In the genomic region with DNA sequence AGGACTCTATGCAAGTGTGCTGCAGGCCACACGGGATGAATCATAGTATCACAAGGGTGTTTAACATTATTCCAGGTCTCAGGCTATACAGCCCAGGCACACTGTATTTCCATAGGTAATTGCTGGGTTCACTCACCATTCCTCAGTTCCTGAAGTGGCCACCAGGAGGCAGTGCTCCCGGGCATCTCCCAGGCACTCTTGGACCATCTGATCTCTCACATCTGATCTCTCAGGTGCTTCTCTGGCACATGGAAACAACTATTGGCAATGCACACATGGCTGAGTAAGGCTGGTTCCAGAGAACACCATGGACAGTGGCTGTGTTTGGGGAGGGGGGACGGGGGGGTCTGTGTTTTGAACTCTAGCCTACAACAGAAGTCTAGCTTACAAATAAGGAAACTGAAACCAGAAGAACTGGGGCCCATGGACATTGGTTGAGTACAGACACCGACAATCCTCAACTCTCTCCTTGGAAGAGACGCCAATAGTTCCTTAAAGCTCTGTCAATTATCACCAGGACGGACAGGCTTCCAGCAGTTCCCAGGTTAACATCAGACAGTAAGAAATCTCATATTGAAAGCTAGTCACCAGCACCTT, we compare ENCODE assay signal across 9 mouse cellular contexts. TPM values are rescaled to one million over a fixed set of nuclear protein-coding genes. Genes with fewer than 3 reads are reported as not detected.
DNase-seq lines count a peak whose midpoint lies in the region; ATAC-seq and TF ChIP-seq lines count a peak whose summit lies in the region.
"Had no signal": no experiment of that assay in that cellular context is flagged by ENCODE, and none has a peak within 500 bp of the region (broad histone marks: within the 10 kb centered on the region; RNA-seq: fewer than 3 reads in every experiment).

No protein-coding gene starts in this region.

- no peak for ATAC-seq in midbrain, postnatal 0 days (ENCODE audit: low FRiP score)
- no peak for ATAC-seq in midbrain, embryonic 11.5 days (ENCODE audit: low FRiP score)
- ATAC-seq in embryonic facial prominence, embryonic 11.5 days (replicated peaks; ENCODE audit: insufficient number of reproducible peaks, low FRiP score, low TSS enrichment, low read depth): no peak
- ATAC-seq in stomach, postnatal 0 days (ENCODE audit: low FRiP score, low TSS enrichment): no peak

- peak; percentile 18 to 47 for DNase-seq in cerebellum, postnatal 25 days
- no peak for DNase-seq in cerebellum, adult 18-20 months
- DNase-seq in midbrain, postnatal 0 days (ENCODE audit: low spot score): peak; percentile 19
- DNase-seq in midbrain, embryonic 11.5 days (ENCODE audit: low spot score, missing footprints): no peak
- peak; percentile 29 for DNase-seq in embryonic facial prominence, embryonic 11.5 days (ENCODE audit: low spot score)
- DNase-seq in stomach, postnatal 0 days (ENCODE audit: low spot score): peak; percentile 32
- no peak for DNase-seq in embryo, embryonic 10 days (ENCODE audit: low spot score)
- DNase-seq in hindbrain, embryonic 10.5 days (ENCODE audit: low spot score): no peak

- H3K27ac ChIP-seq in midbrain, postnatal 0 days (ENCODE audit: low read depth, low read length): no peak overlapping the region
- H3K27ac ChIP-seq in midbrain, embryonic 11.5 days (ENCODE audit: low read depth, low read length): no peak overlapping the region
- H3K27ac ChIP-seq in embryonic facial prominence, embryonic 11.5 days (replicated peaks; ENCODE audit: low read depth, low read length): no peak overlapping the region
- no peak overlapping the region for H3K27ac ChIP-seq in stomach, postnatal 0 days (replicated peaks)
- H3K27ac ChIP-seq in hindbrain, embryonic 10.5 days: no peak overlapping the region

- TF ChIP-seq CTCF in midbrain, postnatal 0 days (IDR thresholded peaks at IDR 0.05): peak; percentile 73
- TF ChIP-seq CTCF in stomach, postnatal 0 days (IDR thresholded peaks at IDR 0.05; ENCODE audit: low read depth): peak; percentile 72

- no peak overlapping the region for H3K4me3 ChIP-seq in midbrain, postnatal 0 days (ENCODE audit: low read depth, low read length)
- no peak overlapping the region for H3K4me3 ChIP-seq in midbrain, embryonic 11.5 days (ENCODE audit: low read depth, low read length)
- no peak overlapping the region for H3K4me3 ChIP-seq in embryonic facial prominence, embryonic 11.5 days (ENCODE audit: low read depth, low read length)
- H3K4me3 ChIP-seq in stomach, postnatal 0 days (ENCODE audit: low read depth, low read length): no peak overlapping the region
- H3K4me3 ChIP-seq in hindbrain, embryonic 10.5 days: no peak overlapping the region

- H3K4me2 ChIP-seq in midbrain, postnatal 0 days (ENCODE audit: low read depth, low read length, poor library complexity, severe bottlenecking): no peak overlapping the region
- no peak overlapping the region for H3K4me2 ChIP-seq in midbrain, embryonic 11.5 days
- H3K4me2 ChIP-seq in embryonic facial prominence, embryonic 11.5 days (ENCODE audit: low read depth, low read length): no peak overlapping the region
- no peak overlapping the region for H3K4me2 ChIP-seq in stomach, postnatal 0 days (replicated peaks; ENCODE audit: low read depth)

- H3K4me1 ChIP-seq in midbrain, postnatal 0 days (ENCODE audit: insufficient read depth, low read length): 0 out of 2 replicates have a peak, but pooled peaks cover 2% of the 10 kb centered on the region
- H3K4me1 ChIP-seq in midbrain, embryonic 11.5 days (ENCODE audit: control insufficient read depth, insufficient read depth, low read length): peaks cover 15% of the 10 kb centered on the region
- no peaks in the 10 kb centered on the region for H3K4me1 ChIP-seq in embryonic facial prominence, embryonic 11.5 days (ENCODE audit: control insufficient read depth, insufficient read depth, low read length)
- no peaks in the 10 kb centered on the region for H3K4me1 ChIP-seq in stomach, postnatal 0 days (replicated peaks; ENCODE audit: control insufficient read depth, insufficient read depth)
- peaks cover 29% of the 10 kb centered on the region for H3K4me1 ChIP-seq in hindbrain, embryonic 10.5 days (replicated peaks)

- no peaks in the 10 kb centered on the region for H3K9me3 ChIP-seq in midbrain, postnatal 0 days (ENCODE audit: low read length)
- no peaks in the 10 kb centered on the region for H3K9me3 ChIP-seq in midbrain, embryonic 11.5 days (ENCODE audit: control insufficient read depth, low read length)
- H3K9me3 ChIP-seq in embryonic facial prominence, embryonic 11.5 days (replicated peaks; ENCODE audit: control insufficient read depth, low read length): no peaks in the 10 kb centered on the region
- H3K9me3 ChIP-seq in stomach, postnatal 0 days (ENCODE audit: control insufficient read depth, low read length): no peaks in the 10 kb centered on the region
- H3K9me3 ChIP-seq in hindbrain, embryonic 10.5 days: 0 out of 2 replicates have a peak, but pooled peaks cover 4% of the 10 kb centered on the region

- TF ChIP-seq EP300 in stomach, postnatal 0 days (optimal IDR thresholded peaks at IDR 0.05): no peak

- H3K9ac ChIP-seq in midbrain, postnatal 0 days (replicated peaks; ENCODE audit: low read length, poor library complexity, severe bottlenecking): no peak overlapping the region
- no peak overlapping the region for H3K9ac ChIP-seq in midbrain, embryonic 11.5 days (ENCODE audit: low read length)
- H3K9ac ChIP-seq in embryonic facial prominence, embryonic 11.5 days (replicated peaks; ENCODE audit: low read length): no peak overlapping the region
- H3K9ac ChIP-seq in stomach, postnatal 0 days (ENCODE audit: low read length): no peak overlapping the region

- peaks cover 4% of the 10 kb centered on the region; the same call in 1 of the 2 replicates for H3K27me3 ChIP-seq in midbrain, postnatal 0 days (ENCODE audit: insufficient read depth, low read length)
- H3K27me3 ChIP-seq in midbrain, embryonic 11.5 days (ENCODE audit: control insufficient read depth, insufficient read depth, low read length): peaks cover 14% of the 10 kb centered on the region
- H3K27me3 ChIP-seq in embryonic facial prominence, embryonic 11.5 days (ENCODE audit: control insufficient read depth, insufficient read depth, low read length): no peaks in the 10 kb centered on the region
- H3K27me3 ChIP-seq in stomach, postnatal 0 days (ENCODE audit: control insufficient read depth, insufficient read depth, low read length): no peaks in the 10 kb centered on the region
- peaks cover 36% of the 10 kb centered on the region for H3K27me3 ChIP-seq in hindbrain, embryonic 10.5 days (ENCODE audit: insufficient read depth, poor library complexity, severe bottlenecking)

- no peaks in the 10 kb centered on the region for H3K36me3 ChIP-seq in midbrain, postnatal 0 days (ENCODE audit: insufficient read depth, low read length)
- H3K36me3 ChIP-seq in midbrain, embryonic 11.5 days (ENCODE audit: control insufficient read depth, insufficient read depth, low read length): no peaks in the 10 kb centered on the region
- H3K36me3 ChIP-seq in embryonic facial prominence, embryonic 11.5 days (replicated peaks; ENCODE audit: control insufficient read depth, insufficient read depth, low read depth, low read length): no peaks in the 10 kb centered on the region
- no peaks in the 10 kb centered on the region for H3K36me3 ChIP-seq in stomach, postnatal 0 days (ENCODE audit: control insufficient read depth, insufficient read depth, low read length)
- H3K36me3 ChIP-seq in hindbrain, embryonic 10.5 days: no peaks in the 10 kb centered on the region

- 76% methylated on average over 6 of the region's 6 CpGs for WGBS in midbrain, postnatal 0 days
- WGBS in midbrain, embryonic 11.5 days: 82% methylated on average over 6 of the region's 6 CpGs
- 69% methylated on average over 6 of the region's 6 CpGs for WGBS in embryonic facial prominence, embryonic 11.5 days
- 63% methylated on average over 6 of the region's 6 CpGs for WGBS in stomach, postnatal 0 days
- 75% methylated on average over 6 of the region's 6 CpGs for WGBS in hindbrain, embryonic 10.5 days

RNA-seq across cellular contexts. Expression of gene Clrn3, which starts 40.1 kb away (rescaled TPM):
- total RNA-seq in midbrain, postnatal 0 days (2014; rRNA removed): not detected in 2 replicates
- not detected in 2 replicates for polyA plus RNA-seq in midbrain, postnatal 0 days (2015; fragmentation: Nextera tagmentation; extraction: Ambion mirVana)
- not detected in 2 replicates for polyA plus RNA-seq in midbrain, embryonic 11.5 days (2014; fragmentation: Nextera tagmentation; extraction: Ambion mirVana)
- polyA plus RNA-seq in embryonic facial prominence, embryonic 11.5 days (2014; fragmentation: Nextera tagmentation; extraction: Ambion mirVana): not detected in 2 replicates
- 0.51 and 0.63 TPM in 2 replicates for polyA plus RNA-seq in stomach, postnatal 0 days (2015; fragmentation: Nextera tagmentation; extraction: Ambion mirVana)
- polyA plus RNA-seq in hindbrain, embryonic 10.5 days (2016; fragmentation: Nextera tagmentation; extraction: Ambion mirVana): not detected in 2 replicates
- total RNA-seq: heart, adult 18-20 months had no signal

RNA-seq across cellular contexts. Expression of gene Ptpre, which starts 49.0 kb away (rescaled TPM):
- total RNA-seq in midbrain, postnatal 0 days (2014; rRNA removed): 14.2 and 14.6 TPM in 2 replicates
- 7.2 and 9.2 TPM in 2 replicates for polyA plus RNA-seq in midbrain, postnatal 0 days (2015; fragmentation: Nextera tagmentation; extraction: Ambion mirVana)
- polyA plus RNA-seq in midbrain, embryonic 11.5 days (2014; fragmentation: Nextera tagmentation; extraction: Ambion mirVana): 0.48 and 0.53 TPM in 2 replicates
- polyA plus RNA-seq in embryonic facial prominence, embryonic 11.5 days (2014; fragmentation: Nextera tagmentation; extraction: Ambion mirVana): 1.0 and 1.2 TPM in 2 replicates
- polyA plus RNA-seq in stomach, postnatal 0 days (2015; fragmentation: Nextera tagmentation; extraction: Ambion mirVana): 4.4 TPM in 2 replicates
- polyA plus RNA-seq in hindbrain, embryonic 10.5 days (2016; fragmentation: Nextera tagmentation; extraction: Ambion mirVana): 0.68 and 0.85 TPM in 2 replicates

Comparison
In these comparisons a context has a peak if more than half of its experiments do, and no peak if none do; other contexts are left out.
1. DNase-seq: peak in cerebellum, postnatal 25 days (2 of 2), midbrain, postnatal 0 days (single experiment), embryonic facial prominence, embryonic 11.5 days (single experiment) and stomach, postnatal 0 days (single experiment); none in cerebellum, adult 18-20 months (0 of 2), midbrain, embryonic 11.5 days (single experiment), embryo, embryonic 10 days (single experiment) and hindbrain, embryonic 10.5 days (single experiment).